ENCODE assay signal across 17 mouse cellular contexts in genomic region chr1:187854148-187854547, GRCm38 (mm10).
"Had no signal": no experiment of that assay in that cellular context is flagged by ENCODE, and none has a peak within 500 bp of the region (broad histone marks: within the 10 kb centered on the region; RNA-seq: fewer than 3 reads in every experiment).

No protein-coding gene starts in this region.

- H3K9me3 ChIP-seq: kidney, embryonic 15.5 days; limb, embryonic 12.5 days; midbrain, embryonic 15.5 days had no signal

- H3K27me3 ChIP-seq: kidney, embryonic 15.5 days; limb, embryonic 12.5 days; midbrain, embryonic 15.5 days had no signal

- ATAC-seq: inflammation-experienced regulatory T-cells, adult 6 months; lung, postnatal 0 days; midbrain, embryonic 15.5 days had no signal

- H3K4me1 ChIP-seq: midbrain, embryonic 15.5 days had no signal

- H3K4me2 ChIP-seq: kidney, embryonic 15.5 days; limb, embryonic 12.5 days; midbrain, embryonic 11.5 days; midbrain, embryonic 15.5 days had no signal

- H3K36me3 ChIP-seq: kidney, embryonic 15.5 days; limb, embryonic 12.5 days; midbrain, embryonic 15.5 days had no signal

- H3K27ac ChIP-seq: kidney, embryonic 15.5 days; left cerebral cortex, adult 2 months; limb, embryonic 12.5 days; liver, embryonic 14.5 days; midbrain, embryonic 15.5 days had no signal

- DNase-seq: kidney, adult 2 months; kidney, postnatal 4 days; lung, adult 18-20 months; lung, postnatal 4 days; right cerebral cortex, adult 18-20 months; right cerebral cortex, postnatal 4 days; spleen, adult 18-20 months; thymus, adult 2 months; thymus, postnatal 25 days had no signal

- H3K4me3 ChIP-seq: kidney, embryonic 15.5 days; left cerebral cortex, adult 2 months; limb, embryonic 12.5 days; midbrain, embryonic 15.5 days had no signal

- H3K9ac ChIP-seq: kidney, embryonic 15.5 days; limb, embryonic 12.5 days; liver, embryonic 14.5 days; midbrain, embryonic 15.5 days had no signal
